Mouse (Mus musculus): ENCODE measurements around the gene Mixl1. TPM values are rescaled to one million over a fixed set of nuclear protein-coding genes. Genes with fewer than 3 reads are reported as not detected.
A peak's percentile ranks its signal among the peaks of the same experiment; 100 is the strongest.

The Mixl1 gene
- polyA plus RNA-seq, 2 experiments: 0.13 to 0.23 TPM

GRCm38 (mm10) chr1:180722608-180723007, 25.8 kb upstream of the Mixl1 start:
- H3K4me2 ChIP-seq (replicated peaks; ENCODE audit: low read depth, low read length, severe bottlenecking): no peak overlapping the region
- DNase-seq (ENCODE audit: low spot score) (no peak), ATAC-seq (ENCODE audit: low FRiP score, low read depth) (no peak)
- peaks cover 13% of the 10 kb centered on the region for H3K4me1 ChIP-seq (ENCODE audit: control insufficient read depth, insufficient read depth, low read length)
- H3K4me3 ChIP-seq (replicated peaks; ENCODE audit: low read length): no peak overlapping the region
- H3K36me3 ChIP-seq (ENCODE audit: control insufficient read depth, insufficient read depth, low read length): no peaks in the 10 kb centered on the region
- 38% methylated on average over 1 of the region's 1 CpGs for WGBS
- no peak overlapping the region for H3K27ac ChIP-seq (replicated peaks; ENCODE audit: low read depth, low read length)
- no peak for TF ChIP-seq POLR2A (IDR thresholded peaks at IDR 0.05; ENCODE audit: borderline replicate concordance, extremely low read depth, insufficient read depth, insufficient read length)
- H3K9me3 ChIP-seq (ENCODE audit: control insufficient read depth, low read length): no peaks in the 10 kb centered on the region
- no peak overlapping the region for H3K9ac ChIP-seq (ENCODE audit: low read depth, low read length, severe bottlenecking)
- no peaks in the 10 kb centered on the region for H3K27me3 ChIP-seq (ENCODE audit: control insufficient read depth, insufficient read depth, low read length)

GRCm38 (mm10) chr1:180719951-180720689, 23.3 kb upstream of the Mixl1 start:
- no peak overlapping the region for H3K4me2 ChIP-seq (replicated peaks; ENCODE audit: low read depth, low read length, severe bottlenecking)
- H3K9me3 ChIP-seq (ENCODE audit: control insufficient read depth, low read length): no peaks in the 10 kb centered on the region
- no peak overlapping the region for H3K4me3 ChIP-seq (replicated peaks; ENCODE audit: low read length)
- H3K4me1 ChIP-seq (ENCODE audit: control insufficient read depth, insufficient read depth, low read length): peaks cover 2% of the 10 kb centered on the region; the same call in 1 of the 2 replicates
- no peaks in the 10 kb centered on the region for H3K36me3 ChIP-seq (ENCODE audit: control insufficient read depth, insufficient read depth, low read length)
- peak; percentile 57; the same call in 1 of the 2 replicates for ATAC-seq (ENCODE audit: low FRiP score, low read depth)
- no peak for TF ChIP-seq POLR2A (IDR thresholded peaks at IDR 0.05; ENCODE audit: borderline replicate concordance, extremely low read depth, insufficient read depth, insufficient read length)
- no peaks in the 10 kb centered on the region for H3K27me3 ChIP-seq (ENCODE audit: control insufficient read depth, insufficient read depth, low read length)
- H3K27ac ChIP-seq (replicated peaks; ENCODE audit: low read depth, low read length): no peak overlapping the region
- DNase-seq (ENCODE audit: low spot score): peak; percentile 66
- WGBS: 52% methylated on average over 5 of the region's 5 CpGs
- no peak overlapping the region for H3K9ac ChIP-seq (ENCODE audit: low read depth, low read length, severe bottlenecking)

DNA sequence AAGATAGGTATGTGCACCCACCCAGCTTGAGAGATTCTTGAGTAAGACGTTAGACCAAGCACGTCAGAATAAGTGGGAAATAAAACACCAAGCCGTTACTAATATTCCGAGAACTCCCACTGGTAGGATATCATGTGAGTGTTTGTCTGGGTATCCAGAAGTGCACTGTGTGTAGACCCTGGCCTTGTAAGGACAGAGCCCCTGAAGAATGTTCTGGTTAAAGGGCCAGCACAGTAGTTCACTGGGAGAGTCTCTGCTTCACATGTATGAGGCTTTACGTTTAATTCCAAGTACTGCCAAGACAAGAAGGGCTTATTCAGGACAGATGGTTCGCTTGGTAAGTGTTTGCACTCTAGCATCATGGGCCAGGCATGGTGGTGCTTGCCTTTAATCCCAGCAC, 22.6 kb upstream of the Mixl1 start:
- ATAC-seq (ENCODE audit: low FRiP score, low read depth): no peak
- Histone ChIP-seq H3K27ac (replicated peaks; ENCODE audit: low read depth, low read length) (no peak overlapping the region), H3K4me3 (replicated peaks; ENCODE audit: low read length) (no peak overlapping the region), H3K27me3 (ENCODE audit: control insufficient read depth, insufficient read depth, low read length) (no peaks in the 10 kb centered on the region), H3K9ac (ENCODE audit: low read depth, low read length, severe bottlenecking) (no peak overlapping the region), H3K4me2 (replicated peaks; ENCODE audit: low read depth, low read length, severe bottlenecking) (no peak overlapping the region), H3K4me1 (ENCODE audit: control insufficient read depth, insufficient read depth, low read length) (no peaks in the 10 kb centered on the region), H3K36me3 (ENCODE audit: control insufficient read depth, insufficient read depth, low read length) (no peaks in the 10 kb centered on the region), H3K9me3 (ENCODE audit: control insufficient read depth, low read length) (no peaks in the 10 kb centered on the region)
- DNase-seq (ENCODE audit: low spot score): no peak
- WGBS: 80% methylated on average over 6 of the region's 6 CpGs
- no peak for TF ChIP-seq POLR2A (IDR thresholded peaks at IDR 0.05; ENCODE audit: borderline replicate concordance, extremely low read depth, insufficient read depth, insufficient read length)

GRCm38 (mm10) chr1:180718756-180719155, 21.9 kb upstream of the Mixl1 start:
- no peaks in the 10 kb centered on the region for H3K4me1 ChIP-seq (ENCODE audit: control insufficient read depth, insufficient read depth, low read length)
- no peak overlapping the region for H3K9ac ChIP-seq (ENCODE audit: low read depth, low read length, severe bottlenecking)
- ATAC-seq (ENCODE audit: low FRiP score, low read depth) (no peak), DNase-seq (ENCODE audit: low spot score) (no peak)
- no peaks in the 10 kb centered on the region for H3K27me3 ChIP-seq (ENCODE audit: control insufficient read depth, insufficient read depth, low read length)
- no peak overlapping the region for H3K4me3 ChIP-seq (replicated peaks; ENCODE audit: low read length)
- no peak overlapping the region for H3K27ac ChIP-seq (replicated peaks; ENCODE audit: low read depth, low read length)
- WGBS: 79% methylated on average over 5 of the region's 5 CpGs
- H3K9me3 ChIP-seq (ENCODE audit: control insufficient read depth, low read length): no peaks in the 10 kb centered on the region
- no peak for TF ChIP-seq POLR2A (IDR thresholded peaks at IDR 0.05; ENCODE audit: borderline replicate concordance, extremely low read depth, insufficient read depth, insufficient read length)
- no peaks in the 10 kb centered on the region for H3K36me3 ChIP-seq (ENCODE audit: control insufficient read depth, insufficient read depth, low read length)
- no peak overlapping the region for H3K4me2 ChIP-seq (replicated peaks; ENCODE audit: low read depth, low read length, severe bottlenecking)

GRCm38 (mm10) chr1:180708935-180709776, 12.3 kb upstream of the Mixl1 start:
- Histone ChIP-seq H3K4me1 (ENCODE audit: control insufficient read depth, insufficient read depth, low read length) (no peaks in the 10 kb centered on the region), H3K4me2 (replicated peaks; ENCODE audit: low read depth, low read length, severe bottlenecking) (no peak overlapping the region), H3K27ac (replicated peaks; ENCODE audit: low read depth, low read length) (no peak overlapping the region), H3K27me3 (ENCODE audit: control insufficient read depth, insufficient read depth, low read length) (no peaks in the 10 kb centered on the region), H3K9me3 (ENCODE audit: control insufficient read depth, low read length) (no peaks in the 10 kb centered on the region), H3K9ac (ENCODE audit: low read depth, low read length, severe bottlenecking) (no peak overlapping the region), H3K36me3 (ENCODE audit: control insufficient read depth, insufficient read depth, low read length) (no peaks in the 10 kb centered on the region), H3K4me3 (replicated peaks; ENCODE audit: low read length) (no peak overlapping the region)
- DNase-seq (ENCODE audit: low spot score): no peak
- 70% methylated on average over 11 of the region's 14 CpGs for WGBS
- TF ChIP-seq POLR2A (IDR thresholded peaks at IDR 0.05; ENCODE audit: borderline replicate concordance, extremely low read depth, insufficient read depth, insufficient read length): no peak
- ATAC-seq (ENCODE audit: low FRiP score, low read depth): no peak

All from limb, embryonic 14.5 days (tissue).